Mouse (Mus musculus): Measurements from ENCODE around the gene Rassf8.

The Rassf8 gene

GRCm38 (mm10) chr6:145860350-145860749 lies 113.8 kb downstream of the Rassf8 start:
- in situ Hi-C loops (cut with MboI, MseI) = no loop called here

GRCm38 (mm10) chr6:145861462-145862227 lies 115.1 kb downstream of the Rassf8 start:
- in situ Hi-C loops (cut with MboI, MseI) = no loop called here

- in situ Hi-C loops (cut with MboI, MseI) = no loop called here
These were observed 115.8 kb downstream of the Rassf8 start for GRCm38 (mm10) chr6:145862321-145862720.

- in situ Hi-C loops (cut with MboI, MseI) = no loop called here
These were observed 116.2 kb downstream of the Rassf8 start for GRCm38 (mm10) chr6:145862739-145863064.

- in situ Hi-C loops (cut with MboI, MseI) = no loop called here
These were observed 116.8 kb downstream of the Rassf8 start for GRCm38 (mm10) chr6:145863065-145863971.

GRCm38 (mm10) chr6:145864171-145864570 lies 117.6 kb downstream of the Rassf8 start:
- in situ Hi-C loops (cut with MboI, MseI) = no loop called here

GRCm38 (mm10) chr6:145865289-145865885 lies 118.8 kb downstream of the Rassf8 start, which contains the start of gene Bhlhe41:
Bhlhe41 (minus strand) TSS chr6:145865558.
- in situ Hi-C loops (cut with MboI, MseI) = no loop called here

GRCm38 (mm10) chr6:145865886-145866851 lies 119.6 kb downstream of the Rassf8 start:
- in situ Hi-C loops (cut with MboI, MseI) = no loop called here

GRCm38 (mm10) chr6:145867111-145867510 lies 120.6 kb downstream of the Rassf8 start:
- in situ Hi-C loops (cut with MboI, MseI) = no loop called here
